ENCODE assay signal across 11 mouse cellular contexts in the genomic region with DNA sequence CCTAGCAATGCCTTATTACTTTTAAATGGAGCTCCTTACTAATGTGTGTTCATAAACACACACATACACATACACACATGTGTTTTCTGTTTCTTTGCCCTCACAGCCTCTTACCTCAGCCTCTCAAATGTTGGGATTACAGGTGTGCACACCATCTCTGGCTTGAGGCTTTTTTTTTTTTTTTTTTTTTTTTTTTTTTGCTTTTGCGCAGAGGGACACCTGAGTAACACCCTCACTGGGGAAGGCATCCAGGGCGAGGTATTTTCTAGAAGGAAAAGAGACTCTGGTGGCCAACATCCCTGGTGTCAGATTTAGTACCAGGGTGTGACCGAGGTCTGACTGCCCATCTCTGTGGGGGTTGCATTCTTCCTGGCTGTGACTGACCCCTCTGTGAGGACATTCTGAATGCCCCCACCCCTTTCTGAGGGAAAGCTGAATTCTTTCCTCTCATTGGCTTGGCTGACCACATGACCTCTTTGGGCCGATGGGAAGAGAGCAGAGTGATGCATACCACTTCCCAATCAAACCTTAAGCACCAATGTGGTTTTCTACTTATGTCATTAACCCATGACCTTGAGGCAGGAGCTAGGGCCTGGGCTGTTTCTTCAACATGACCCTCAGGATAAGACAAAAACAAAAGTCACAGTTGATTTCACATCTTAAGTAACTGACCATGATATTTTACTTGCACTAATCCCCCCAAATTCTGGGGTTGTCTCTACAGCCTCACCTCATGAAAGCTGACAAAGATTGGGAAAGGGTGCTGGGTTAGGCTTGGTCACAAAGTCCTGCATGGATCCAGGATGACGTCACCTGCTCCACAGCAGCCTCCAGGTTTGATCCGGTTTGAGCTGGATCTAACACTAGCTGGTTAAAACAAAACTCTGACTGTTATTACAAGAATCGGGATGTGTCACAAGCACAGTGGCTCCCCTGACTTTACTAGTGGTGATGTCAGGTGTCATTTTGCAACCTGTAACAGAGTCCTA. TPM values are rescaled to one million over a fixed set of nuclear protein-coding genes. Genes with fewer than 3 reads are reported as not detected.
DNase-seq lines count a peak whose midpoint lies in the region; ATAC-seq and TF ChIP-seq lines count a peak whose summit lies in the region.
"Had no signal": no experiment of that assay in that cellular context is flagged by ENCODE, and none has a peak within 500 bp of the region (broad histone marks: within the 10 kb centered on the region; RNA-seq: fewer than 3 reads in every experiment).

No protein-coding gene starts in this region.

- peak overlapping the region; percentile 53 for H3K27ac ChIP-seq in forebrain, embryonic 10.5 days
- H3K27ac ChIP-seq in forebrain, embryonic 16.5 days (ENCODE audit: low read length) = no peak overlapping the region
- H3K27ac ChIP-seq in ES-E14 (ENCODE audit: insufficient read depth, low read depth, low read length, poor library complexity, severe bottlenecking) = 0 out of 2 replicates have a peak overlapping the region, but pooled peaks have one; percentile 9
- peak overlapping the region; percentile 91 for H3K27ac ChIP-seq in liver, embryonic 13.5 days
- H3K27ac ChIP-seq: hindbrain, embryonic 13.5 days had no signal

- no peak for ATAC-seq in forebrain, embryonic 16.5 days
- ATAC-seq in liver, embryonic 13.5 days (ENCODE audit: low read depth) = no peak

- no peak overlapping the region for H3K9ac ChIP-seq in forebrain, embryonic 16.5 days (replicated peaks; ENCODE audit: low read depth, low read length)
- no peak overlapping the region for H3K9ac ChIP-seq in ES-E14 (ENCODE audit: insufficient read depth, low read depth, low read length, poor library complexity, severe bottlenecking)
- H3K9ac ChIP-seq in liver, embryonic 13.5 days = peak overlapping the region; percentile 69
- H3K9ac ChIP-seq: hindbrain, embryonic 13.5 days; lung, embryonic 14.5 days had no signal

- no peak overlapping the region for H3K4me2 ChIP-seq in forebrain, embryonic 16.5 days (ENCODE audit: low read length)
- peak overlapping the region; percentile 37; the same call in 1 of the 2 replicates for H3K4me2 ChIP-seq in liver, embryonic 13.5 days
- H3K4me2 ChIP-seq: hindbrain, embryonic 13.5 days; lung, embryonic 14.5 days had no signal

- 61% methylated on average over 7 of the region's 7 CpGs for WGBS in forebrain, embryonic 10.5 days
- 70% methylated on average over 7 of the region's 7 CpGs for WGBS in forebrain, embryonic 16.5 days
- 66% methylated on average over 7 of the region's 7 CpGs for WGBS in liver, embryonic 13.5 days (ENCODE audit: insufficient replicate concordance)

- H3K4me3 ChIP-seq in forebrain, embryonic 10.5 days = no peak overlapping the region
- H3K4me3 ChIP-seq in forebrain, embryonic 16.5 days (replicated peaks; ENCODE audit: low read length) = no peak overlapping the region
- H3K4me3 ChIP-seq in ES-E14 (ENCODE audit: insufficient read depth in 1 of 2, low read depth in 1 of 2, low read length in 2 of 2, poor library complexity in 1 of 2, severe bottlenecking in 1 of 2) = no peak overlapping the region
- no peak overlapping the region for H3K4me3 ChIP-seq in liver, embryonic 13.5 days (replicated peaks)
- H3K4me3 ChIP-seq: hindbrain, embryonic 13.5 days had no signal

- in situ Hi-C loops in ES-E14 (cut with MboI; ENCODE audit: low sequenced_read_pairs in 2 of 2, unreplicated experiment in 2 of 2) = no loop called here

- DNase-seq in forebrain, embryonic 10.5 days (ENCODE audit: extremely low spot score, low spot score) = no peak
- no peak for DNase-seq in ES-E14 (ENCODE audit: low read depth, low spot score)
- peak; percentile 45 to 67 for DNase-seq in kidney, adult 8-10 months
- DNase-seq in liver, embryonic 13.5 days = no peak
- no peak for DNase-seq in right cerebral cortex, postnatal 14 days
- no peak for DNase-seq in adrenal gland, adult 8-10 months
- DNase-seq in layer of hippocampus, adult 9-10 months (ENCODE audit: low spot score) = no peak
- DNase-seq: lung, embryonic 14.5 days; thymus, postnatal 25 days had no signal

- H3K27me3 ChIP-seq in forebrain, embryonic 10.5 days (ENCODE audit: poor library complexity, severe bottlenecking) = no peaks in the 10 kb centered on the region
- no peaks in the 10 kb centered on the region for H3K27me3 ChIP-seq in forebrain, embryonic 16.5 days (replicated peaks; ENCODE audit: control insufficient read depth, insufficient read depth, low read length)
- 0 out of 2 replicates have a peak, but pooled peaks cover 3% of the 10 kb centered on the region for H3K27me3 ChIP-seq in liver, embryonic 13.5 days
- H3K27me3 ChIP-seq: hindbrain, embryonic 13.5 days had no signal

- peaks cover 24% of the 10 kb centered on the region for H3K4me1 ChIP-seq in forebrain, embryonic 10.5 days
- H3K4me1 ChIP-seq in forebrain, embryonic 16.5 days (replicated peaks; ENCODE audit: control insufficient read depth, insufficient read depth, low read length) = no peaks in the 10 kb centered on the region
- peaks cover 6 to 19% of the 10 kb centered on the region in 2 experiments; a peak in 3 of 4 replicates for H3K4me1 ChIP-seq in ES-E14 (ENCODE audit: control insufficient read depth in 2 of 2, insufficient read depth in 2 of 2, low read length in 2 of 2, poor library complexity in 1 of 2)
- H3K4me1 ChIP-seq in liver, embryonic 13.5 days (replicated peaks) = peaks cover 78% of the 10 kb centered on the region
- H3K4me1 ChIP-seq: hindbrain, embryonic 13.5 days had no signal

- H3K36me3 ChIP-seq in forebrain, embryonic 10.5 days (replicated peaks) = no peaks in the 10 kb centered on the region
- H3K36me3 ChIP-seq in forebrain, embryonic 16.5 days (ENCODE audit: control insufficient read depth, insufficient read depth) = no peaks in the 10 kb centered on the region
- no peaks in the 10 kb centered on the region for H3K36me3 ChIP-seq in ES-E14 (ENCODE audit: control insufficient read depth, insufficient read depth, low read length, poor library complexity, severe bottlenecking)
- no peaks in the 10 kb centered on the region for H3K36me3 ChIP-seq in liver, embryonic 13.5 days
- H3K36me3 ChIP-seq: hindbrain, embryonic 13.5 days had no signal

- H3K9me3 ChIP-seq in forebrain, embryonic 10.5 days = no peaks in the 10 kb centered on the region
- no peaks in the 10 kb centered on the region for H3K9me3 ChIP-seq in forebrain, embryonic 16.5 days (ENCODE audit: control insufficient read depth, low read length)
- H3K9me3 ChIP-seq in ES-E14 (ENCODE audit: control insufficient read depth, insufficient read depth, low read depth, low read length) = no peaks in the 10 kb centered on the region
- no peaks in the 10 kb centered on the region for H3K9me3 ChIP-seq in liver, embryonic 13.5 days (replicated peaks)
- H3K9me3 ChIP-seq: hindbrain, embryonic 13.5 days had no signal

TF ChIP-seq in ES-E14, 5 proteins besides CTCF, POLR2A, EP300 and RAD21:
- no peak for TF ChIP-seq ZC3H11A (IDR thresholded peaks at IDR 0.05; ENCODE audit: borderline replicate concordance, low read depth, low read length)
- TF ChIP-seq ZNF384 (IDR thresholded peaks at IDR 0.05; ENCODE audit: low read depth, low read length) = peak; percentile 86

RNA-seq across cellular contexts. Expression of a gene that starts 43.6 kb away (rescaled TPM):
- polyA plus RNA-seq in forebrain, embryonic 10.5 days (2016; fragmentation: Nextera tagmentation; extraction: Ambion mirVana) = 57.2 and 57.9 TPM in 2 replicates
- 58.3 and 60.4 TPM in 2 replicates for polyA plus RNA-seq in forebrain, embryonic 16.5 days (2015; fragmentation: Nextera tagmentation; extraction: Ambion mirVana)
- 309 and 509 TPM in 2 replicates for total RNA-seq in ES-E14 (2012; rRNA removed)
- polyA plus RNA-seq in liver, embryonic 13.5 days (2015; fragmentation: Nextera tagmentation; extraction: Ambion mirVana) = 48.6 and 55.8 TPM in 2 replicates
- total RNA-seq in adrenal gland, adult 8-10 months (2022) = 10 to 100 TPM; 14.9 to 27.6 (median 22.8) TPM

RNA-seq across cellular contexts. Expression of a gene that starts 54.9 kb away (rescaled TPM):
- 65.8 and 69.1 TPM in 2 replicates for polyA plus RNA-seq in forebrain, embryonic 10.5 days (2016; fragmentation: Nextera tagmentation; extraction: Ambion mirVana)
- 17.6 and 23.9 TPM in 2 replicates for polyA plus RNA-seq in forebrain, embryonic 16.5 days (2015; fragmentation: Nextera tagmentation; extraction: Ambion mirVana)
- 14.7 and 15.8 TPM in 2 replicates for total RNA-seq in ES-E14 (2012; rRNA removed)
- 22.5 and 36.2 TPM in 2 replicates for polyA plus RNA-seq in liver, embryonic 13.5 days (2015; fragmentation: Nextera tagmentation; extraction: Ambion mirVana)
- 1 to 10 TPM in 3 of 4 experiments, under 1 TPM in 1; 0.64 to 1.5 (median 1.3) TPM for total RNA-seq in adrenal gland, adult 8-10 months (2022)

Comparison
In these comparisons a context has a peak if more than half of its experiments do, and no peak if none do; other contexts are left out.
1. DNase-seq: peak in kidney, adult 8-10 months (2 of 2); none in forebrain, embryonic 10.5 days (single experiment), ES-E14 (single experiment), liver, embryonic 13.5 days (single experiment), right cerebral cortex, postnatal 14 days (single experiment), adrenal gland, adult 8-10 months (single experiment) and layer of hippocampus, adult 9-10 months (single experiment).